Mouse (Mus musculus) liver, embryonic 14.5 days (tissue): ENCODE measurements around the gene Ascl1.

Experiments used
- CTCF ChIP-seq: IDR thresholded peaks from 2 replicates; pipeline ENCODE4 v1.5.1; 2016; ENCODE audit warnings: antibody characterized with exemption, low read depth, control low read depth
- EP300 ChIP-seq: IDR thresholded peaks from 2 replicates; pipeline ENCODE4 v1.6.1; 2016; ENCODE audit warnings: antibody characterized with exemption, low read depth

DNA sequence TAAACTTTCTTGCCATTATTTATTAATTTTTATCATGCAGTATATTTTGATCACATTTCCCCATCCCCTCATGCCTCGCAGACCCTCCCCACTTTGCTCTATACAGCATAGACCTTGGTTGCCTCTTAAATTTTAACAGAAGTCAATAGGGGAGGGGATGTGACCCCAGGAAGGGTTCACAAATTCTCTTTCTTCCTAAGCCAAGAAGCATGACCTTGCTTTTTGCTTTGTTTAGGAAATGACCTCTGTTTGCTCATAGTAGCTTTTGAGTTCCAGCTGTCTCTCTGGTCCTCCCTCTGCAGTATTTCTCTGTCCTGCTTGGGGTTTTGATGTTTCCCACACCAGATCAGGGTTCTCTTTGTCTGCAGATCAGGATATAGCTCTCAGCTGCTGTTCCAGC, 40.7 kb upstream of the Ascl1 start:
- TF ChIP-seq CTCF (no peak), EP300 (no peak)
